Mouse (Mus musculus) mouse trophoblast stem cell (cell line): ENCODE results near the gene Ndufb10.

Experiments
- in situ Hi-C, 2 experiments: fragments of 300-500 bp; cut with MseI, MboI; formaldehyde crosslinking; loops; 2 replicates in 1 of 2; 3 replicates in 1 of 2; pipeline ENCODE4 v1.15.1; 2025

Gene Ndufb10

DNA sequence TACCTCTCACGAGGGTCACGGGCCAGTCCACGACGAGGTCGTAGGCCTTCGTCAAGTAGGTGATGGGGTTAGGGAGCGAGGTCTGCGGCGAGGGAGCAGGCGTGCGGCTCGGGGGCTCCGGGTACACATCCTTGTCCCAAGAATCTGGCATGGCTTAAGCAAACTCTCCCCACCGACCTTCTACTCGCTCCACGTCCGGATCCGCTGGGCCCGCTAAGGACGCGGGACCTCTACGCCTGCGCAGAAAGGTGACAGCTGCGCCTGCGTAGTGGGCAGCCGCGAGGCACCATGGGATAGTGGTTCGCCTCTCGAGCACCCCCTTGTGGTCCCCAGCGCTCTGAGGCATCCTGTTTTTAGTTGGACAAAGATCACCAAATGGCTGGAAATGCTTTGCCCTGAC is at the start of gene Ndufb10:
Gene Ndufb10, minus strand, starts transcription at position 295 of the 400 bp plus-strand sequence.
- in situ Hi-C loops: no loop called here

- in situ Hi-C loops: no loop called here
These were observed 49.0 kb upstream of the Ndufb10 start for GRCm38 (mm10) chr17:24773241-24773640.

DNA sequence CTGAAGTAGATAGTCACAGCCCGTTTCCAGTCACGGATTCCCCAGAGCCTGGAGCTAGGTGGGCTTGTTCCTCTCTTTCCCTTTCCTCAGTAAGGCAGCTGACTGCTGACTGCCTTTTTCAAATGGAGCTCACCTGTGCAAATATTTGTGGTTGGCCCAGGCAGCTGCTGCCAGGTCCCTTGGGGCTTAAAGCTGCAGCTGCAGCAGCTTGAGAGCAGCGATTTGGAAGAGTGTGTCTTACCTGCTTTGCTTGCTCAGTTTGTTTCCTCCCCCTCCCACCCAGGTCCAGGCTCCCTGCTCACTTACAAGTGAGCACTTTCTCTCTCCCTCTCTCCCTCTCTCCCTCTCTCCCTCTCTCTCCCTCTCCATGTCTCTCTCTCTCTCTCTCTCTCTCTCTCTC is 44.9 kb upstream of the Ndufb10 start:
- in situ Hi-C loops: no loop called here

GRCm38 (mm10) chr17:24766266-24766875 is 42.1 kb upstream of the Ndufb10 start:
- in situ Hi-C loops: no loop called here

DNA sequence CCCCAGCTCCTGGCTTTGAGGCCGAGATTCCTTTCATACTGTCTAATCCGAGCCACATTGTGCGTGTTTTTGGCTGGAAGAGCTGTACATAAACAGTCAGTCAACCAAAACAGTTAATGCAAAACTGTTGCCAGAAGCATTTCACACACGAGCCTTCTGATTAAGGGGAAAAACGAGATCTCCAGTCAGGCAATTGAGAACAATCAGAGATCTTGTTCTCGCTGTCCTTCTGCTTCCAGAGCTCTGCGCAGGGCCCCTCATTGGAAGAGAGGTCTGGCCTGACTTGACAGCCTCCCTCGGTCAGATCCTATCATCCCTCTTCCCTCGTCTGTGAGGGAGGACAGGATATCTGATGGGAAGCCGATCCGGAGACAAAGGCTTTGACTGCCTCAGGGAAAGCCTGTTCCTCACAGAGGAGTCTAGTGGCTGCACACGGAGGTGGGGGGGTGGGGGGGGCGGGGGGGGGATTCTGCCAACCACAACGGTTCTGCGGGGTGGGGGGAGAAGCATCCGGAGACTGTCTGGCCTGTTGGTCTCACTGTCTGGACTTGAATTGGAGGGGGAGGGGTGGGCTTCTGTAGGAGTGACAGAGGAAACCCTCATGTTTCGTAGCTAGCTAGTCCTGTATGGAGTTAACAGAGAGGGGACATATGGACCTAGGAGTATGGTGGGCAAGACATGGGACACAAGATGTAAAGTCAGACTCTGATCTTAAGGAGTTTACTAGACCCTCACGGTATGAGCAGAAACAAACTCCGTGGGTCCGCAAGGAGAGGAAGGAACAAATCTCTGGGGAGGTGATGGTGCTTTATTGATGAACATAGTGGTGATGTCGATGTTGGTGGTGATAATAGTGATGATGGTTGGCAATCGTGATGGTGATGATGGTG is 41.0 kb upstream of the Ndufb10 start:
- in situ Hi-C loops: no loop called here

GRCm38 (mm10) chr17:24761121-24761520 is 36.8 kb upstream of the Ndufb10 start:
- in situ Hi-C loops: no loop called here

GRCm38 (mm10) chr17:24757394-24757793 is 33.1 kb upstream of the Ndufb10 start:
- in situ Hi-C loops: no loop called here

- in situ Hi-C loops: no loop called here
These were observed 28.4 kb upstream of the Ndufb10 start, which contains the start of gene Hs3st6 for GRCm38 (mm10) chr17:24752415-24753394. Gene Hs3st6 (plus strand): TSS chr17:24752988.

DNA sequence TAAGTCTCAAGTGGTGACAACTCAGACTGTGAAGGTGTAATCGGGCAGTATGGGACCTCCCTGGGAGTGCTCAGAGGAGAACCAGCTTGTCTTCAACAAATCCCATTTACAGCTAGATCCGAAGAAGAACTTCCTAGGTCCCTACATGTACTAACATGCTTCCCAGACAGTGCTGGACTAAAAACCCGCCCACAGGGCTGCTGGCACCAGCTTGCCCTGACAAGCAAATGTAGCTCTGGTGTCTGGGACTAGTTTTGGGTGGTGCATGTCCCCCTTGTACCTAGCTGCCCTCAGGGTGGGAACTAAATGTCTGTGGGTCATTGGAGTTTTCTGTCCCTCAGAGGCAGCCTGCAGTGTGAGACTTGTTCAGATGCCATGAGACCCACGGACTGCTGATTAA is 27.2 kb upstream of the Ndufb10 start:
- in situ Hi-C loops: no loop called here

- in situ Hi-C loops: loop anchor here (5.0 kb wide), 2 partner anchors 75 to 85 kb away; no protein-coding TSS in a partner anchor
These were observed 22.7 kb upstream of the Ndufb10 start for GRCm38 (mm10) chr17:24746986-24747385.

DNA sequence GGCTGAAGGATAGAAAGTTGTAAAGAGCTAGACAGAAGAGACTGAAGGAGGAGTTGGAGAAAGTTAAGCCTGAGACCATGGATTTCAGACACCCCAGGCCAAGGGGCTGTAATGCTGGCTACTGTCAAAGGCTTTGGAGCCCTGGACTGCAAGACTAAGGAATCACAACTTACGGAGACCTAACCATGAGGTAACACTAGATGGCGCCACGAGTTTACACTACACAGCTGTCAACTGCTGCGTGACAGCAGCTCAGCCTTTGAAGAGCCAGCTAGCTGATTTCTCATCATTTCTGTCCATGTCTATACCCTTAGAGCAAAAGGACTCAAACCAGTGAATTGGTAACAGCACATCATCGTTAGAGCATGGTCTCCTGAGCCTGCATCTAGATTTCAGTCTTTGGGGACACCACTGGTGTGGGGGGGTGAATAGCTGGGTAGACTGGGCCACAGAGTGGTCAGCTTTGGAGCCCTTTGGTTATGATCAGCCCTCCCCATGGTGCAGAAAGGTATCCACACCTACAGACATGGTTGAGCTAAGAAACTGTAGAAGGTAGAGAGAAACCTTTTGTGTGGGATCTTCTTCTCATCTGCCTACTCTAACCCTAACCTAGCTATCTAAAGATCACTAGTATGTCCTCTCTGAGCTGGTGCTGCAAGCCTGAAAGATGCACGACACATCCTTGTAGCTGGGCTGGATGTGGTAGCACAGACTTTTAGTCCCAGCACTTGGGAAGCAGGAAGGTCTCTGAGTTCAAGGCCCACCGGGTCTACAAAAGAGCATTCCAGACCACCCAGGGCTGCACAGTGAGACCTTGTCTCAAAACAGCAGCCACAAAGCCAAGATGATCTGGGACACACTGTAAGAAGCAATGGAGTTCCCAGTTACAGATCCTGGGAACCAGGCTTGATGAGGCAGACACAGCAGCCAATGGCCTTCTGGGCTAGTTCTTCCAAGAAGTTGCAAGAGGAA is 21.5 kb upstream of the Ndufb10 start:
- in situ Hi-C loops: loop anchor here (5.0 kb wide), 2 partner anchors 76 to 86 kb away; no protein-coding TSS in a partner anchor

GRCm38 (mm10) chr17:24744381-24744780 is 20.1 kb upstream of the Ndufb10 start:
- in situ Hi-C loops: no loop called here

- in situ Hi-C loops: no loop called here
These were observed 19.6 kb upstream of the Ndufb10 start for GRCm38 (mm10) chr17:24743896-24744295.

- in situ Hi-C loops: no loop called here
These were observed 18.0 kb upstream of the Ndufb10 start for GRCm38 (mm10) chr17:24742307-24742706.

- in situ Hi-C loops: no loop called here
These were observed 15.6 kb upstream of the Ndufb10 start for GRCm38 (mm10) chr17:24739926-24740325.

- in situ Hi-C loops: no loop called here
These were observed 14.0 kb upstream of the Ndufb10 start for GRCm38 (mm10) chr17:24738238-24738637.

DNA sequence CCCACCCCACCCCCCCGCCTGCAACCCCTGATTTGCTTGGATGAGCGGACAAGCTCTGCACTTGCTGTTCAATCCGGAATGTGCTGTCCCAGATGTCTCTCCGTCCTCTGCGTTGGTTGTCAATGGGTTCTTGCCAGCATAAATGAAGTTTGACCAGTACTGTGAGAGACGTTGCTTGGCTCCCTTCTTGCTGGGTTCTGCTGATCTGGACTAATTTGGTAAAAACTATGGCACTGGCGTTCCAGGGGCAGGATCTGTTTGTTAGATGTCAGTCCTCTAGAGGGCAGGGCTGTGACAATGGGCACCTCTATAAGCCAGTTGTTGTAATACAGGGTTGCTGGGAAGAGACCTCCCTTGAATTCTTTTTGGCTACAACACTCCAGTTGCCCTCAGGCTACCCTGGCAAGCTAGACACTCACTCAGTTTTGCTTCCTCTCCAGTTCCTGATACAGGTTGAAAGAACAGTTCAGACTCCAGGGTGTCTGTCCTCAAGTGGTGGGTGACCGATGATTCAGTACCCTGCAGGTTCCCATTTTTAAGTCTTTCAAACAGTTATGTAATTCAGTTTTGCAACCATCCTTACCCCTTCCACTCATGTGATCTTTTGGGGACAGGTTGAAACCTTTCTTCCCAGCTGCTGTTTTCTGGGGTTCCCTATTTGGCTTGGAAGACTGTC is 13.0 kb upstream of the Ndufb10 start:
- in situ Hi-C loops: no loop called here

GRCm38 (mm10) chr17:24736330-24737051 is 12.2 kb upstream of the Ndufb10 start, which contains the start of gene Msrb1:
Gene Msrb1 (plus strand): TSS chr17:24736642.
- in situ Hi-C loops: no loop called here

DNA sequence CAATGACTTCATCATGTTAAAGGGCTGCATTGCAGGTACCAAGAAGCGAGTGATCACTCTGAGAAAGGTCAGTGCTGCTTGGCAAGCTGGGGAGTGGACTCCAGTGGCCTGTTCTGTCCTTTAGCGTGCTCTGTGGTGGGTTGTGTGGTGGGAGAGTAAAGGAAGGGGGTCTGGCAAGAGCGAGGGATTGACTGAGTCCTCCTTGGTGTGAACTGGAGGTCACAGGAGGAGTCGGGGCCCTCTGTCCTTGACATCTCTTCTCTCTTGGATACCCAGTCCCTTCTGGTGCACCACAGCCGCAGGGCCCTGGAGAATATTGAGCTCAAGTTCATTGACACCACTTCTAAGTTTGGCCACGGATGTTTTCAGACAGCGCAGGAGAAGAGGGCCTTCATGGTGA is 11.2 kb upstream of the Ndufb10 start:
- in situ Hi-C loops: no loop called here
